Mouse (Mus musculus): ENCODE data around the gene Usp21. TPM values are rescaled to one million over a fixed set of nuclear protein-coding genes. Genes with fewer than 3 reads are reported as not detected.
A peak's percentile ranks its signal among the peaks of the same experiment; 100 is the strongest.

The Usp21 gene
- polyA plus RNA-seq, 1 experiment from 2014 or later = 15.1 TPM

GRCm38 (mm10) chr1:171249913-171250600 is 37.7 kb downstream of the Usp21 start, which contains the start of gene Adamts4:
Adamts4 (plus strand) TSS chr1:171250421.
- WGBS (ENCODE audit: insufficient replicate concordance) = 37% methylated on average over 4 of the region's 5 CpGs
- H3K36me3 ChIP-seq (replicated peaks; ENCODE audit: insufficient read depth, low read length) = no peaks in the 10 kb centered on the region; the same call in 1 of the 2 replicates
- 0 out of 2 replicates have a peak within 1 kb of the TSS, but pooled peaks have one; percentile 16 for H3K9ac ChIP-seq (replicated peaks)
- DNase-seq (no peak), ATAC-seq (no peak)
- H3K4me3 ChIP-seq (ENCODE audit: low read depth, low read length) = peak within 1 kb of the TSS; percentile 35
- H3K9me3 ChIP-seq (ENCODE audit: low read length) = no peaks in the 10 kb centered on the region
- TF ChIP-seq CTCF (IDR thresholded peaks at IDR 0.05; ENCODE audit: low read depth) = no peak
- no peak for TF ChIP-seq EP300 (IDR thresholded peaks at IDR 0.05; ENCODE audit: low read depth)
- peak within 1 kb of the TSS; percentile 49 for H3K4me2 ChIP-seq (ENCODE audit: low read depth, low read length)
- H3K4me1 ChIP-seq (ENCODE audit: insufficient read depth) = peaks cover 21% of the 10 kb centered on the region
- 0 out of 2 replicates have a peak within 1 kb of the TSS, but pooled peaks have one; percentile 44 for H3K27ac ChIP-seq (ENCODE audit: low read depth)
- H3K27me3 ChIP-seq (ENCODE audit: insufficient read depth, low read length) = peaks cover 16% of the 10 kb centered on the region; the same call in 1 of the 2 replicates

DNA sequence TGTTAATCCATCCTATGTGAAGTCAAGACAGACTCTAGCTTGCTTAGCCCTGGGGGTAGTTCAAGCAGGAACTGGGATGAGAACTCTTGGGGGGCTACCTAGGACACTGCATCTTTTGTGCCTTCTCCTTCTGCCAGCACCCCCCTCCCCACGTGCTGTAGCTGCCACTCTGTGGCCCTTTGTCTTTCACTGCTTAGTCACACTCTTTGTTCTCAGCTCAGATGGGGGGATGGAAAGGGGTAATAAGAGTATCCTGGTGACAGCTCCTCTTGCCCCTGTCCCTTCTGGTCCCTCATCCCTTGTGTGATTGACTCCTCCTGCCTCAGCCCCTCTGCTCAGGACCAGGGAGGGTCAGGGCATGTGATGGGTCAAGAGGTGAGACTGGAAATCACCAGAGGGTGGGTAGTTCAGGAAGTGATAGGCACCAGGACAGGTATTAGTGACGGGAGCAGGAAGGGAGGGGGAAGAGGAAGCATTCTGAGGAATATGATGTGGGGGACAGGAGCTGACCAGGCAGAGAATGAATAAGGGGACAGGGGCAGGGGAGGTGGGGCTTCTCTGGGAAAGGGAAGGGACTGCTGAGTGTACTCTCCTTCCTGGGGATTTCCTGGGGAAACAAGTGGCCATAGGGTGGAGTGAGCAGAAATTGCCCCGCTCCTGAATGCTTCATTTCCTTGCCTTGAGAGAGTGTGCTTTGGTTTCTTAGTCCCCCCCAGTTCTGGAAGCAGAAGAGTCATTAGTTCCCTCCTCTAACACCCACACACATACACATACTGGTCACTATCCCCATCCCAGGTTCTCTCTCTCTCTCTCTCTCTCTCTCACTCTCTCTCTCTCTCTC is 39.2 kb downstream of the Usp21 start:
- TF ChIP-seq CTCF (IDR thresholded peaks at IDR 0.05; ENCODE audit: low read depth) (no peak), EP300 (IDR thresholded peaks at IDR 0.05; ENCODE audit: low read depth) (no peak)
- 39% methylated on average over 3 of the region's 3 CpGs for WGBS (ENCODE audit: insufficient replicate concordance)
- no peak for DNase-seq
- Histone ChIP-seq H3K9ac (replicated peaks) (no peak overlapping the region), H3K27ac (ENCODE audit: low read depth) (peak overlapping the region; percentile 81), H3K4me3 (ENCODE audit: low read depth, low read length) (no peak overlapping the region), H3K36me3 (replicated peaks; ENCODE audit: insufficient read depth, low read length) (peaks cover 4% of the 10 kb centered on the region), H3K4me1 (ENCODE audit: insufficient read depth) (peaks cover 21% of the 10 kb centered on the region), H3K27me3 (ENCODE audit: insufficient read depth, low read length) (peaks cover 16% of the 10 kb centered on the region; the same call in 1 of the 2 replicates), H3K4me2 (ENCODE audit: low read depth, low read length) (no peak overlapping the region), H3K9me3 (ENCODE audit: low read length) (no peaks in the 10 kb centered on the region)
- ATAC-seq = no peak

- ATAC-seq = no peak
- H3K27ac ChIP-seq (ENCODE audit: low read depth) = peak overlapping the region; percentile 81
- no peaks in the 10 kb centered on the region for H3K9me3 ChIP-seq (ENCODE audit: low read length)
- WGBS (ENCODE audit: insufficient replicate concordance) = 25% methylated on average over 4 of the region's 4 CpGs
- TF ChIP-seq EP300 (IDR thresholded peaks at IDR 0.05; ENCODE audit: low read depth) = no peak
- TF ChIP-seq CTCF (IDR thresholded peaks at IDR 0.05; ENCODE audit: low read depth) = no peak
- peak overlapping the region; percentile 97 for H3K4me2 ChIP-seq (ENCODE audit: low read depth, low read length)
- peak overlapping the region; percentile 65 for H3K9ac ChIP-seq (replicated peaks)
- H3K36me3 ChIP-seq (replicated peaks; ENCODE audit: insufficient read depth, low read length) = peaks cover 7% of the 10 kb centered on the region
- no peak for DNase-seq
- H3K4me3 ChIP-seq (ENCODE audit: low read depth, low read length) = peak overlapping the region; percentile 70
- H3K27me3 ChIP-seq (ENCODE audit: insufficient read depth, low read length) = peaks cover 16% of the 10 kb centered on the region; the same call in 1 of the 2 replicates
- peaks cover 21% of the 10 kb centered on the region for H3K4me1 ChIP-seq (ENCODE audit: insufficient read depth)
Observed at GRCm38 (mm10) chr1:171247916-171248315, 39.9 kb downstream of the Usp21 start.

- peak overlapping the region; percentile 70 for H3K4me3 ChIP-seq (ENCODE audit: low read depth, low read length)
- peaks cover 21% of the 10 kb centered on the region for H3K4me1 ChIP-seq (ENCODE audit: insufficient read depth)
- DNase-seq = no peak
- WGBS (ENCODE audit: insufficient replicate concordance) = 8% methylated on average over 13 of the region's 13 CpGs
- H3K9ac ChIP-seq (replicated peaks) = peak overlapping the region; percentile 65
- peaks cover 16% of the 10 kb centered on the region; the same call in 1 of the 2 replicates for H3K27me3 ChIP-seq (ENCODE audit: insufficient read depth, low read length)
- ATAC-seq = peak; percentile 6
- no peaks in the 10 kb centered on the region for H3K9me3 ChIP-seq (ENCODE audit: low read length)
- TF ChIP-seq EP300 (IDR thresholded peaks at IDR 0.05; ENCODE audit: low read depth) = no peak
- no peak for TF ChIP-seq CTCF (IDR thresholded peaks at IDR 0.05; ENCODE audit: low read depth)
- H3K4me2 ChIP-seq (ENCODE audit: low read depth, low read length) = peak overlapping the region; percentile 97
- H3K27ac ChIP-seq (ENCODE audit: low read depth) = peak overlapping the region; percentile 81
- peaks cover 11% of the 10 kb centered on the region for H3K36me3 ChIP-seq (replicated peaks; ENCODE audit: insufficient read depth, low read length)
Observed at GRCm38 (mm10) chr1:171247453-171247841, 40.3 kb downstream of the Usp21 start.

DNA sequence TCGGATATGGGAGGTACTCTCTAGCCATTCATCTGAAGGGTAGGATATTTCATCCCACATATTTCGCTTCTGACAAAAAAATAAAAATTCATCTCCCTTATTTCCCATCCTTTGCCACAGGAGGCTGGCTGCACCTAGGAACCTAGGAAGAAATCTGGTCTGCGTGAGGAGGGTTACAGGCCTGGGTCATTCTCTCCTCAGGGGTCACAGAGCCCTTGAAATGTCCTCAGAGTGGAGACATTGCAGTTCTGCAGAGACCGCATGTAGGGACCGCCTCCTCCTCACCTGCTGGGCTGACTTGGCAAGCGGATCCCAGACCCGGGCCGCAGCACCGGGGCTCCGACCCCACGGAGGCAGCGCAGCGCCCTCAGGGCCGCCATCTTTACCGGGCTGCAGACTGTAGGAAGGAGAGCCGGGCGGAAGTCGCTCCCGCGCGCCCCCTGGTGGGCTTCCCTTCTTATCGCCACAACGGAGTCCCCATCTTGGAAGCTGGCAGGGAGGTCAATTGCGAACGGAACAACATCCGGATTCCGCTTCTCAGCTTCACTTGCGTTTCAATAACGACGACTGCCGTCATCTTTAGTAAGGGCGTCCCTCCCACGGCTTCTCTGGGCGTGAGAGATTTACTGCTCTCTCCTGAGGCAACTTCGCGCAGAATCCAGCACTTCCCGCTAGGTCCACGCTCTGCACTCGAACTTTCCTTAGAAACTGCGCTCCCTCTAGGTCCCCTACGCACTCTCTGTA is 40.9 kb downstream of the Usp21 start:
- Histone ChIP-seq H3K27me3 (ENCODE audit: insufficient read depth, low read length) (peaks cover 16% of the 10 kb centered on the region; the same call in 1 of the 2 replicates), H3K4me3 (ENCODE audit: low read depth, low read length) (peak overlapping the region; percentile 70), H3K27ac (ENCODE audit: low read depth) (peak overlapping the region; percentile 81), H3K4me1 (ENCODE audit: insufficient read depth) (peaks cover 21% of the 10 kb centered on the region), H3K4me2 (ENCODE audit: low read depth, low read length) (peak overlapping the region; percentile 97), H3K9ac (replicated peaks) (peak overlapping the region; percentile 81), H3K36me3 (replicated peaks; ENCODE audit: insufficient read depth, low read length) (peaks cover 15% of the 10 kb centered on the region), H3K9me3 (ENCODE audit: low read length) (no peaks in the 10 kb centered on the region)
- ATAC-seq (peak; percentile 96), DNase-seq (peak; percentile 98)
- TF ChIP-seq CTCF (IDR thresholded peaks at IDR 0.05; ENCODE audit: low read depth) = peak; percentile 99
- peak; percentile 57 for TF ChIP-seq EP300 (IDR thresholded peaks at IDR 0.05; ENCODE audit: low read depth)
- WGBS (ENCODE audit: insufficient replicate concordance) = under 1% methylated on average over 41 of the region's 41 CpGs
